Mouse (Mus musculus) forebrain, embryonic 10.5 days (tissue): ENCODE measurements around the gene Egf. TPM values are rescaled to one million over a fixed set of nuclear protein-coding genes. Genes with fewer than 3 reads are reported as not detected.
A peak's percentile ranks its signal among the peaks of the same experiment; 100 is the strongest.
"Not testable (repeated sequence)": the region's sequence is repeated elsewhere in the genome, so short reads cannot be mapped to it uniquely, and the experiment has no call there.

Experiments
- DNase-seq: peaks from one replicate; pipeline ENCODE4 v3.0.0-alpha.2; 2017; ENCODE audit warnings: low spot score; ENCODE audit errors: extremely low spot score
- H3K27ac ChIP-seq: fragments of 300-500 bp; sonication (generic); 2 replicates; pipeline ENCODE4 v1.5.1; 2016; ENCODE audit warnings: mild to moderate bottlenecking
- H3K27me3 ChIP-seq: fragments of 300-500 bp; sonication (generic); 2 replicates; pipeline ENCODE4 v1.6.1; 2016; ENCODE audit warnings: mild to moderate bottlenecking; ENCODE audit not compliant: poor library complexity, severe bottlenecking
- H3K36me3 ChIP-seq: fragments of 300-500 bp; sonication (generic); replicated peaks from 2 replicates; pipeline ENCODE4 v1.6.1; 2016; ENCODE audit warnings: mild to moderate bottlenecking, moderate library complexity
- H3K4me1 ChIP-seq: fragments of 300-500 bp; sonication (generic); 2 replicates; pipeline ENCODE4 v1.6.1; 2016
- H3K4me3 ChIP-seq: fragments of 300-500 bp; sonication (generic); 2 replicates; pipeline ENCODE4 v1.5.1; 2016; ENCODE audit warnings: mild to moderate bottlenecking, moderate library complexity
- H3K9me3 ChIP-seq: fragments of 300-500 bp; sonication (generic); 2 replicates; pipeline ENCODE4 v1.6.1; 2016; ENCODE audit warnings: mild to moderate bottlenecking, moderate library complexity
- WGBS: fragments of 180-500 bp; shearing (Covaris S2); methylation state at CpG from one replicate; pipeline ENCODE4 v1.1.7; 2016; 5-methylcytosine and 5-hydroxymethylcytosine counted together
- polyA plus RNA-seq: library from polyadenylated mRNA; unstranded; fragments of >200 nt; fragmentation: Nextera tagmentation; extraction: Ambion mirVana; gene quantifications from 2 replicates; pipeline ENCODE4 v1.2.1, GENCODE M21; 2016

Gene Egf
- 1.2 and 1.8 TPM in 2 replicates for polyA plus RNA-seq

DNA sequence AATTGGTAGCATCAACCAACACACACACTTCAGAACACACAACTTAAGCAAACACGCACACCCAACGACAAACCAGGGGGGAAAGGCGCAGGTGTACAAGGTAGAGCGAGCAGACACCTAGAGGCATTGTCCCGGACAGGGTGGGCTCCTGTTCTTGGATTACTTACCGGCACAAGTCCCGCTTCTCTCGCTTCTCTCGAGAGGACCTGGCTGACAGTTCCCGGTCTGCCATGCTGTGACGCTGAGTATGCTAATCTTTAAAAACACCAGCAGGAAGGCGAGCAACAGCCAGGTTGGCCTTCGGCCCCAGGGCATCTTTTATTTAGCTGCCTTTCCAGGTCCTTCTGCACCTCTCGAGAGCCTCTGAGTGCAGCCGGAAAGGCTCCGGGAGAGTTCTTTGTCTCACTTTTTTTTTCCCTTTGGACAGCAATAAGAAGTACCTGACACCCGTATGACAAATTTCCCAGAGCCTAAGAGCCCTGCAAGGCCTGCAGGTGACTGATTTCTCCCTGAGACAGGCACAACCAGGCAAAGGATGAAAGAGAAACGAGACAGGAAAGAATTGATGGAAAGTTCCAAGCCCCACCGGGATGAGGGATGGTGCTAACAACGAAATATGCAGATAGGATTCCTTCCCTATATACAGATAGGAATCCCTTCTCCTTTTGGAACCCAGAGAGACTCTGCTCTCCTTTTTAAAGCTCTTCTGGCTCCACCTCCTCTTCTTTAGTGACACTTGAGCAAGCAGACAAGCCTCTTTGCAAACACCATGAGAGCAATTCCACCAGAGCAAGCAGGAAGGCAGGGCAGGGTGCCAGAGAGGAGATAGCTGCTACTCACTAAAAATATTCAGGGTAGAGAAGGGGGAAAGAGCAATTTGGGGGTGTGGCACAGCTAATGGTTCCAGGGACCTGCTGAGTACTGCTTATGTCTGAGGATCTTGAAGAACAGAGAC lies at the start of gene Egf:
TSS of gene Egf (minus strand) at position 667 of the 955 bp plus-strand sequence.
- DNase-seq, result peak; percentile 21
- no peaks in the 10 kb centered on the region for H3K36me3 ChIP-seq
- H3K9me3 ChIP-seq, result no peaks in the 10 kb centered on the region; the same call in 1 of the 2 replicates
- peaks cover 17% of the 10 kb centered on the region for H3K4me1 ChIP-seq
- WGBS, result 10% methylated on average over 20 of the region's 20 CpGs
- H3K27ac ChIP-seq, result no peak within 1 kb of the TSS
- H3K4me3 ChIP-seq, result peak within 1 kb of the TSS; percentile 41
- peaks cover 41% of the 10 kb centered on the region for H3K27me3 ChIP-seq

DNA sequence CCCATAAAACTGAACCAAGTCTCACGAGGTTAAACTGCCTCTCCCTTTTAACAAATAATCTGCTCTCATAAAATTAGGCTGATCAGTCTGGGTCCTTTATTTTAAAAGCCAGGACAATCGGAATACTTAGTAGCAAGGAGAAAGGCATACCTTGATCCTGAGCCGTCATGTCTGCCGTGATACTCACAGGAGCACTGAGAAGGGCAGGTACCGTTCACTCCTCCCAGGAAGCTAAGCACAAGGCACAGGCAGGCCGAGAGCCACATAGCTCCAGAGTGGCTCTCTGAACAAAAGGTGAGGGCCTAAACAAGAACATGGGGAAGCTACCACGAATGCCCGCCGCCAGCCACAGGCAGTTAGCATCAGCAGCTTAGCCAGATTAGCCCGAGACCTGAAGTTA lies 48.6 kb upstream of the Egf start, which contains the start of gene Lrit3:
TSS of gene Lrit3 (minus strand) at position 266 of the 400 bp plus-strand sequence.
- Histone ChIP-seq H3K4me1 (no peaks in the 10 kb centered on the region), H3K36me3 (no peaks in the 10 kb centered on the region), H3K4me3 (no peak within 1 kb of the TSS), H3K27ac (no peak within 1 kb of the TSS), H3K27me3 (no peaks in the 10 kb centered on the region), H3K9me3 (no peaks in the 10 kb centered on the region)
- 80% methylated on average over 10 of the region's 10 CpGs for whole genome bisulfite sequencing
- no peak for DNase-seq

DNA sequence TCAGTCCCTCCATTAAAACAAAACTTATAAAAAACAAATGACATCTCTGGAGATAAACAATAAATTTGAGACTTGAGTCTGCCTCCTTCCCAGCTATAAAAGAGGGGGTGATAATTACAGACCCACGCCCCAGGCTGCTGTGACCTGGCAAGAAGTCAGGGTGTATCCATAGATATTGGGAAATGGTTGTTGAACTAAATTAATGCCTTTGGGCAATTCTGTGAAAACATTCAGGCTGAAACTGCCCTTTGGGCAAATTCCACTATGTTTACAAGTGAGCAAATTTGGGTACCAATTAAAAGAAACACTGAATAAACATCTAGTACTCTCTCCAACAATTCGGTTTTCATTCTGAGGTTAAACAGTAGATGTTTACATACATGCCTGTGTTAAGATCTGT lies 43.9 kb upstream of the Egf start:
- no peaks in the 10 kb centered on the region for H3K4me1 ChIP-seq
- no peaks in the 10 kb centered on the region for H3K36me3 ChIP-seq
- 82% methylated on average over 2 of the region's 2 CpGs for WGBS

GRCm38 (mm10) chr3:129798551-129798950 lies 43.4 kb upstream of the Egf start:
- no peak for DNase-seq
- no peaks in the 10 kb centered on the region for H3K9me3 ChIP-seq
- 89% methylated on average over 11 of the region's 11 CpGs for WGBS
- no peak overlapping the region for H3K4me3 ChIP-seq
- no peaks in the 10 kb centered on the region for H3K4me1 ChIP-seq
- H3K27ac ChIP-seq, result no peak overlapping the region
- H3K36me3 ChIP-seq, result no peaks in the 10 kb centered on the region
- H3K27me3 ChIP-seq, result no peaks in the 10 kb centered on the region

More for the DNA sequence above, 43.9 kb upstream of the Egf start:
- Histone ChIP-seq H3K9me3 (no peaks in the 10 kb centered on the region), H3K27ac (no peak overlapping the region), H3K4me3 (no peak overlapping the region), H3K27me3 (no peaks in the 10 kb centered on the region)
- no peak for DNase-seq

- H3K27ac ChIP-seq, result no peak overlapping the region
- no peaks in the 10 kb centered on the region for H3K27me3 ChIP-seq
- no peaks in the 10 kb centered on the region for H3K4me1 ChIP-seq
- no peaks in the 10 kb centered on the region for H3K36me3 ChIP-seq
- 88% methylated on average over 5 of the region's 5 CpGs for WGBS
- no peak for DNase-seq
- no peaks in the 10 kb centered on the region for H3K9me3 ChIP-seq
- H3K4me3 ChIP-seq, result no peak overlapping the region
These were observed 42.2 kb upstream of the Egf start for GRCm38 (mm10) chr3:129797341-129797740.

DNA sequence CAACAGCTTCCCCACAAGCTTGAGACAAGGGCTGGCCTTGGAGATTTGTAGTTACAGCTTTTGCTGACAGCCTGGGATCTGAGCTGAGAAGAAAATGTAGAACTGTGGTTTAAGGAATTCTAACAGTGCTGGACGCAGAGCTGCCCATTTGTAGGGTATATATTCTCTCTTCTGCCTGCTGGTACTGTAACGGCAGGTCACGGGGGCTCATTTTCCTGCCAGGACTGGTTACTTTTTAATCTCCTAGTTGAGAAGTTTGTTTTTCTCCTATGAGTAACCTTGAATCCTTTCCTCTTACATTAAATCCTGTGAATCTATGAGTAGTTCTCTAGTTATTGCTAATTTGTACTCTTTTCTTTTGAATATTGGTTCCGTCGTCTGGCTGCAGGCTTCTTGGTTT lies 38.7 kb upstream of the Egf start:
- 91% methylated on average over 5 of the region's 5 CpGs for WGBS
- no peaks in the 10 kb centered on the region for H3K9me3 ChIP-seq
- H3K27ac ChIP-seq, result no peak overlapping the region

DNA sequence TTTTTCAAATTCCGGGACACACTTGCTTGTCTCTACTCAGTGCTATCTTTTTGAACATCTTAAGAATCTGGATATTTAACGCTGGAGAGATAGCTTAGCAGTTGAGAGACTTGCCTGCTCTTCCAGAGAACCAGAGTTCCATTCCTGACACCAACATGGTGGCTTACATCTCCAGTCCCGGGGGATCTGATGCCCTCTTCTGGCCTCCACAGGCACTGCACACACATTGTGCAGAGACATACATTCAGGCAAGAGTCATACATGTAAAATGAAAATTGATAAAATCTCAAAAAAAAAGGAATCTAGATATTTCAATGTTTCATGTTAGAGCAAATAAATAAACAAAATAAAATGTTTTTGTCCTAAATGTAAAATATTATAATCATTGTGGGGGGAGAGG lies 27.6 kb upstream of the Egf start:
- Histone ChIP-seq H3K27me3 (no peaks in the 10 kb centered on the region), H3K4me1 (peaks cover 6% of the 10 kb centered on the region; the same call in 1 of the 2 replicates), H3K9me3 (no peaks in the 10 kb centered on the region), H3K4me3 (no peak overlapping the region), H3K36me3 (no peaks in the 10 kb centered on the region), H3K27ac (no peak overlapping the region)
- 94% methylated on average over 3 of the region's 3 CpGs for WGBS
- DNase-seq, result no peak

More for the DNA sequence above, 38.7 kb upstream of the Egf start:
- Histone ChIP-seq H3K4me3 (no peak overlapping the region), H3K36me3 (no peaks in the 10 kb centered on the region), H3K4me1 (peaks cover 9% of the 10 kb centered on the region), H3K27me3 (no peaks in the 10 kb centered on the region)
- no peak for DNase-seq

DNA sequence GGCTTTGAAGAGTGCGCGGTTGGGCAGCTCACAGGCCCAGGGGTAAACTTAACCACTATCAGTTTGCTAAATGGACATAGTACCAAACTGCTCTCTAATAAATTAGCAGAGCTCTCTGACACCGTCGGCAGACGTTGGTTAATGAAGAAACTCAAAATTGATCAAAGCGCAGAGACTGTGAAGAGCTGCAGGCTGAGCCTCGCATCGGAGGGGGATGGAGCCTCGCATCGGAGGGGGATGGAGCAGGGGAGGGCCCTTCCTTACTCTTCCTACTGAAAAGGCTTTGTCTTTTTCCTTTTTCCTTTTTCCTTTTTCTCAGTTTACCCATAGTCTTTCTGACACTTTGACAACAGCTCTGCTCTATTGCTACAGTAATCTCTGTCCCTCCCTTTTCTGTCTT lies 26.3 kb upstream of the Egf start:
- H3K27me3 ChIP-seq, result no peaks in the 10 kb centered on the region
- no peaks in the 10 kb centered on the region for H3K36me3 ChIP-seq
- 34% methylated on average over 10 of the region's 10 CpGs for WGBS
- H3K9me3 ChIP-seq, result no peaks in the 10 kb centered on the region
- no peak overlapping the region for H3K27ac ChIP-seq
- no peak for DNase-seq
- H3K4me1 ChIP-seq, result peaks cover 6% of the 10 kb centered on the region; the same call in 1 of the 2 replicates
- no peak overlapping the region for H3K4me3 ChIP-seq

DNA sequence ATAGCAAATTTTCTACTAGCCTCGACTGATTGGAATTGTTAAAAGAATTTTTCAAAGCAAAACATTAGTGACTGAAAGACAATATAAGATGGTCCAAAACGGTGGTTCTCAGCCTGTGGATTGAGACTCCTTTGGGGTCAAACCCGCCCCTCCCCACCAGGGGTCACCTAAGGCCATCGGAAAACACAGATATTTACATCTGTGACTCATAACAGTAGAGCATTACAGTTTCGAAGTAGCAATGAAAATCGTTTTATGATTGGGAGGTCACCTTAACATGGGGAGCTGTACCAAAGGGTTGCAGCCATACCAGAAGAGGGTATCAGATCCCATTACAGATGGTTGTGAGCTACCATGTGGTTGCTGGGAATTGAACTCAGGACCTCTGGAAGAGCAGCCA lies 16.1 kb upstream of the Egf start:
- no peaks in the 10 kb centered on the region for H3K27me3 ChIP-seq
- no peak for DNase-seq
- no peaks in the 10 kb centered on the region for H3K9me3 ChIP-seq
- H3K4me1 ChIP-seq, result no peaks in the 10 kb centered on the region
- H3K36me3 ChIP-seq, result no peaks in the 10 kb centered on the region
- no peak overlapping the region for H3K27ac ChIP-seq
- no peak overlapping the region for H3K4me3 ChIP-seq
- 87% methylated on average over 6 of the region's 6 CpGs for WGBS

- WGBS, result 90% methylated on average over 10 of the region's 10 CpGs
- Histone ChIP-seq H3K27ac (no peak overlapping the region), H3K4me3 (no peak overlapping the region), H3K4me1 (no peaks in the 10 kb centered on the region), H3K36me3 (no peaks in the 10 kb centered on the region), H3K9me3 (peaks cover 5% of the 10 kb centered on the region; the same call in 1 of the 2 replicates), H3K27me3 (no peaks in the 10 kb centered on the region)
- no peak for DNase-seq
These were observed 12.1 kb upstream of the Egf start for GRCm38 (mm10) chr3:129766971-129767794.

- no peak overlapping the region for H3K27ac ChIP-seq
- no peaks in the 10 kb centered on the region for H3K36me3 ChIP-seq
- peaks cover 5% of the 10 kb centered on the region; the same call in 1 of the 2 replicates for H3K9me3 ChIP-seq
- WGBS, result 86% methylated on average over 4 of the region's 4 CpGs
- H3K4me1 ChIP-seq, result no peaks in the 10 kb centered on the region
- H3K4me3 ChIP-seq, result no peak overlapping the region
- H3K27me3 ChIP-seq, result no peaks in the 10 kb centered on the region
- no peak for DNase-seq
These were observed 11.0 kb upstream of the Egf start for GRCm38 (mm10) chr3:129766106-129766505.

DNA sequence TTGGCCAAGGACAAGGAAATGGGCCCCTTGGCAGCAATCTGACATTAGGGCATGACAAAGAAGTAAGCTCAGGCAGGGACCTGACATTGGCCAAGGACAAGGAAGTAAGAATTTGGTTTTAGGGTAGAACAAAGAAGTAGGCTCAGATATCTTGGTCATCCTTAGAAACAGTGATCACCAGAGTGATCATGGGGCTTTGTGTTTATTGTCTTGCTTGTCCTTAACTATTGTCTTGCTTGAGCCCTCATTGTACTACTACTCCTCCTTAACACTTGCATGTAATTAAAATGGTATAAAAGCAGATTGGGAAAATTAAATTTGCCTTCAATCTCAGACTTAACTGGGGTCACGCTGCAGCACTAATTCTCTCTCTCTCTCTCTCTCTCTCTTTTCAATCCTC lies 2.5 kb upstream of the Egf start:
- Histone ChIP-seq H3K27me3 (peaks cover 38% of the 10 kb centered on the region), H3K4me1 (peaks cover 17% of the 10 kb centered on the region)
- not testable (repeated sequence) for DNase-seq, H3K36me3 ChIP-seq, H3K27ac ChIP-seq, H3K4me3 ChIP-seq, H3K9me3 ChIP-seq
- 93% methylated on average over 1 of the region's 1 CpGs for WGBS
